Mouse (Mus musculus) gastrocnemius, postnatal 4 days (tissue): ENCODE results near the gene Ptgfrn. TPM values are rescaled to one million over a fixed set of nuclear protein-coding genes. Genes with fewer than 3 reads are reported as not detected.

Experiments used
- DNase-seq, 2 experiments: peaks; one replicate each; pipeline ENCODE4 v3.0.0; 2021 to 2022; ENCODE audit warnings: low spot score in 2 of 2, mixed read lengths in 2 of 2
- long read RNA-seq, 2 experiments: library from polyadenylated mRNA; stranded (forward); transcript quantifications; one replicate each; pipeline ENCODE4 v2.0.0; 2021
- total RNA-seq, 2 experiments: library from RNA; stranded (reverse); gene quantifications; 2 replicates each; pipeline ENCODE4 v1.2.3; 2021

Ptgfrn gene
- total RNA-seq = 10 to 100 TPM; 87.5 to 90.5 TPM
- long read RNA-seq, experiment 1, full-length matches to known transcripts = 8 of 28 reads
- long read RNA-seq, experiment 1, partial matches to known transcripts = 4 of 28 reads
- long read RNA-seq, experiment 1, other reads (novel, unspliced or antisense) = 16 of 28 reads
- long read RNA-seq, experiment 2, full-length matches to known transcripts = 15 of 48 reads
- long read RNA-seq, experiment 2, partial matches to known transcripts = 3 of 48 reads
- long read RNA-seq, experiment 2, other reads (novel, unspliced or antisense) = 30 of 48 reads

GRCm38 (mm10) chr3:101110043-101110837 is at the start of gene Ptgfrn:
TSS of gene Ptgfrn (minus strand) at chr3:101110278.
- peak; percentile 74 to 83 for DNase-seq

GRCm38 (mm10) chr3:101159701-101160100 is 49.6 kb upstream of the Ptgfrn start:
- no peak for DNase-seq

- no peak for DNase-seq
Observed at GRCm38 (mm10) chr3:101154067-101154466, 44.0 kb upstream of the Ptgfrn start.

- DNase-seq = no peak
Observed at GRCm38 (mm10) chr3:101153341-101153740, 43.3 kb upstream of the Ptgfrn start.

GRCm38 (mm10) chr3:101146126-101146772 is 36.2 kb upstream of the Ptgfrn start:
- no peak for DNase-seq

GRCm38 (mm10) chr3:101145292-101146046 is 35.4 kb upstream of the Ptgfrn start:
- no peak for DNase-seq

- peak in 1 of 2 experiments; percentile 38 for DNase-seq
Observed at GRCm38 (mm10) chr3:101144366-101144948, 34.4 kb upstream of the Ptgfrn start.

- DNase-seq = no peak
Observed at GRCm38 (mm10) chr3:101143465-101143864, 33.4 kb upstream of the Ptgfrn start.

- no peak for DNase-seq
Observed at GRCm38 (mm10) chr3:101141864-101142263, 31.8 kb upstream of the Ptgfrn start.

GRCm38 (mm10) chr3:101139958-101140357 is 29.9 kb upstream of the Ptgfrn start:
- no peak for DNase-seq

- no peak for DNase-seq
Observed at GRCm38 (mm10) chr3:101136483-101136882, 26.4 kb upstream of the Ptgfrn start.

GRCm38 (mm10) chr3:101134861-101135260 is 24.8 kb upstream of the Ptgfrn start:
- DNase-seq = no peak

- DNase-seq = no peak
Observed at GRCm38 (mm10) chr3:101132981-101133380, 22.9 kb upstream of the Ptgfrn start.

- DNase-seq = no peak
Observed at GRCm38 (mm10) chr3:101131772-101132171, 21.7 kb upstream of the Ptgfrn start.

GRCm38 (mm10) chr3:101130526-101130925 is 20.4 kb upstream of the Ptgfrn start:
- peak; percentile 56 to 78 for DNase-seq

GRCm38 (mm10) chr3:101129620-101130019 is 19.5 kb upstream of the Ptgfrn start:
- no peak for DNase-seq

- DNase-seq = no peak
Observed at GRCm38 (mm10) chr3:101129090-101129489, 19.0 kb upstream of the Ptgfrn start.

- DNase-seq = no peak
Observed at GRCm38 (mm10) chr3:101127766-101128165, 17.7 kb upstream of the Ptgfrn start.

- no peak for DNase-seq
Observed at GRCm38 (mm10) chr3:101124716-101125115, 14.6 kb upstream of the Ptgfrn start.

GRCm38 (mm10) chr3:101122479-101122878 is 12.4 kb upstream of the Ptgfrn start:
- no peak for DNase-seq

- DNase-seq = no peak
Observed at GRCm38 (mm10) chr3:101117774-101118173, 7.7 kb upstream of the Ptgfrn start.
